Mouse (Mus musculus): Measurements from ENCODE around the gene Fam169a. TPM values are rescaled to one million over a fixed set of nuclear protein-coding genes. Genes with fewer than 3 reads are reported as not detected.
"Not testable (repeated sequence)": the region's sequence is repeated elsewhere in the genome, so short reads cannot be mapped to it uniquely, and the experiment has no call there.

Fam169a gene
- polyA plus RNA-seq, 1 experiment = 0.18 TPM

DNA sequence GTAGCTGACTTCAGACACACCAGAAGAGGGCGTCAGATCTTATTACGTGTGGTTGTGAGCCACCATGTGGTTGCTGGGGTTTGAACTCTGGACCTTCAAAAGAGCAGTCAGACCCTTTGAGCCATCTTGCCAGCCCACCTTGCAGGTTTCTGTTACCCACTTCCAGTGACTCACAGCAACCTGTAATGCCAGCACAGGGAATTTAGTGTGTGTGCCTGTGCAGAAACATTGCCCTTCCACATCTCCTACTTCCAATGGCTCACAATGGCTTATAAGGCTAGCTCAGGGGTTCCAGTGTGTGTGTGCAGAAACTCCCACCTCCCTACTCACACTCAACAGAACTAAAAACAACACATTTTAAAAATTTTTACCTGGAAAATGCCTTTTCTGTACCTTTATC, 10.5 kb downstream of the Fam169a start:
- DNase-seq (ENCODE audit: low spot score) = no peak

DNA sequence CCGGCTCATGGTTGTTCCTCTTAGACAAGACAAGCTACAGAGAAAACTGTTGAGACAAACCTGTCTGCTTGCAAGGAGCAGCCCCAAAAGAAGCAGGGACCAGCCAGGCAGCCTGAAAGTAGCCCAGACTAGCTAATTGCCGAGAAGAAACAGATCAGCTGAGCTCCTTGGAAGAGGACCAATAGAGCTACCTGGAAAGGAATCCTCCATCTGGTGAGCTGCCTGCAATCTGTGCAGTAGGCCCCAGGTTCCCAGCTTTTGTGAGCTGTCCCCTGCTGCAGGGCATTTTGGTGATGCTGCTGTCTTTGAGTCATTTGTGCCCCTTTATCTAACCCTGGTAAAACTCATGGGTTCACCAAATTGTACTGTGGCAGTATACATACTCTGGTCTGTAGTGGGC, 13.1 kb downstream of the Fam169a start:
- no peak for DNase-seq (ENCODE audit: low spot score)

DNA sequence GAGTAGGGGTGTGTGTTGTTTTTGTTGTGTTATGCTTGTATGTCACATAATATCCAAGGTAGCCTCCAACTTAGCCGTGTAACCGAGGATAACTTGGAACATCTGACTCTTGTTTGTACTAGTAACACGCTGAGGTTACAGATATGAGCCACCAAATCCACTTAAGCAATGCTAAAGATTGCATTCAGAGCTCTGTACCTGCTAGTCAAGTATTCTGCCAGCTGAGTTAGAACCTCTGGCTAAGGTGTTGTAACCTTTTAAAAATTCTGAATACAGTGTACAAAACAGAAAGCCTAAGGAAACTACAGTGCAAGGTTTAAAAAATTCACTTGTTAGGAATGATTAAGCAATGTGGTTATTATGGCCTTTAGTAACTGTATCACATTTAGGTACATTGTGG, 13.5 kb downstream of the Fam169a start:
- DNase-seq (ENCODE audit: low spot score) = no peak

DNA sequence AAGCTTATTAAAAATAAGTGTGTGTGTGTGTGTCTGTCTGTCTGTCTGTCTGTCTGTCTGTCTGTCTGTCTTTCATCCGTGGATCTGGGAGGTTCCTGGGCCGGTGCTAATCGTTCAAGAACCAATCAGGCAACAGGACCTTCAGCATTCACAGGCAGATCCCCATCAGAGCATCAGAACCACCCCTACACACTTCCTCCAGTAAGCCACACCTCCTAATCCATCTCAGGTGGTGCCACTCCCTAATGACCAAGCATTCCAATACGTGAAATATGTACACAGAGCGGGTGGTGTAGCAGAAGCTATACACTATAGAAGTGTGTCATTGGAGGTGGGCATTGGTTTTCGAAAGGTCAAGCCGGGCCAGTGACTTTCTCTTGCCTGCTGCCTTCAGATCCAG, 15.3 kb downstream of the Fam169a start:
- DNase-seq (ENCODE audit: low spot score) = no peak

DNA sequence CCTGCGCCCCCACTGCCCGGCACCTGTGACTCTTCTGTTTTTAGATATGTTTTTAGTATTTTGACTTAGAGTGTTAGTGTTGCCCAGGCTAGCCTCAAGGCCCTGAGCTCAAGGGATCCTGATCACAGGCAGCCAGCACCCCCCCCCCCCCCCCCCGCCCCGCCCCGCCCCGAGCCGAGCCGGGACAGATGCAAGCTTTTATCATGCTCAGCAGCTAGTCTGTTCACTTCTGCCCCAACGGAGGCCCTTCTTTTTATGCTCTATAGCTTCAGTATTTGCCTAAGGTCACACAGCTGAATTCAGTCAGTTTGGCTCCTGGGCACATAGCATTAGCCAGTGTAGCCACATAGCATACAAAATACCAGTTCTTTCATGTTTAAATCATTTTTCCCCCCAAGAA, 19.2 kb downstream of the Fam169a start:
- DNase-seq (ENCODE audit: low spot score) = no peak

DNA sequence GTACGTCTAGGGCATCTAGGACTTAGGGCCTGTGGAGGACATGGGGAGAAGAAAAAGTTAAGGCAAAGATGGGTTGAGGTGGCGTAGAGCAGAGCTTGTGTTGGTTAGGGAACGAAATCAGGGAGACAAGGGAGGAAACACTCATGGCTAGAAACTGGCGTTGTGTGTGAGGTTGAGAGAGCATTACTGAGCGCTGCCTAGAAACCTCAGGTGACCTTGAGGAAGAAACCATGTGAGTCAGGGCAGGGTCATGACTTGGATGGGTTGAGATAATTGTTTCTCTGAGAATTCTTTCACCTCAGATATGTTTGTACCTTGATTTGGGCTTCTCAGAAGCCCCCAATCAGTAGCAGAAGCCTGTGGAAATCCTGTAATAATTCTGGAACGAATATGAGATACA, 20.3 kb downstream of the Fam169a start:
- DNase-seq (ENCODE audit: low spot score) = no peak

DNA sequence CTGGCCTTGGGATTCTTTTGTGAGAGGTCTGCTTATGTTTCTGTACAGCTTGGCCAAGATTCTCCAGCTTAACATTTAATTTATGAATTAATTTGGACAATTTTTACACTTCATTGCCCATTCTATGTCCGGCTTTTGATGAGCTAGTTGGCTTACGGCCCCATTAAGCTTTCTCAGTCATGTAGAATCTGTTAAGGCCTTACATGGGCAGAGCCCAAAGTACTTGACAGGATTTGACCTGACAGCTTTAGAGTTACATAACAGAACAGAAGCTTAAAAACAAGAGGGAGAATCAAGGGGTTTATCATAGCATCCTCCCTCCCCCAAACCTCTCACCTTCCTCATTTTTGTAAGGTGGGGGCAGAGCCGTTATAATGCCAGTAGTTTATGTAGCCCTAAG, 21.1 kb downstream of the Fam169a start:
- DNase-seq (ENCODE audit: low spot score) = no peak

DNA sequence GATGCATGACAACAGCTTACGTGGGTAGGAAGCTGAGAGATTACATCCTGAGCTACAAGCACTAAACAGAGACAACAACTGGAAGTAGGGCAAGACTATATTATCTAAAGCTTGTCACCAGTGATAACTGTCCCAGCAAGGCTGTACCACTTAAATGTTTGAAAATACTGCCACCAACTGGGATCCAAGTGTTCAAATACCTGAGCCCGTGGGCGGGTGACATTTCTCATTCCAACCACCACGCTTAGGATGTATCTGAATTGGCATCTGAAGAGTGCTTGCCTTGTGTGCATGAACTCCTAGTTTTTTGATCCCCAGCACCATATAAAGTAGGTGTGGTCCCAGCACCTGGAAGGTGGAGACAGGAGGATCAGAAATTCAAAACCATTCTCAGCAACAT, 28.6 kb downstream of the Fam169a start:
- no peak for DNase-seq (ENCODE audit: low spot score)

DNA sequence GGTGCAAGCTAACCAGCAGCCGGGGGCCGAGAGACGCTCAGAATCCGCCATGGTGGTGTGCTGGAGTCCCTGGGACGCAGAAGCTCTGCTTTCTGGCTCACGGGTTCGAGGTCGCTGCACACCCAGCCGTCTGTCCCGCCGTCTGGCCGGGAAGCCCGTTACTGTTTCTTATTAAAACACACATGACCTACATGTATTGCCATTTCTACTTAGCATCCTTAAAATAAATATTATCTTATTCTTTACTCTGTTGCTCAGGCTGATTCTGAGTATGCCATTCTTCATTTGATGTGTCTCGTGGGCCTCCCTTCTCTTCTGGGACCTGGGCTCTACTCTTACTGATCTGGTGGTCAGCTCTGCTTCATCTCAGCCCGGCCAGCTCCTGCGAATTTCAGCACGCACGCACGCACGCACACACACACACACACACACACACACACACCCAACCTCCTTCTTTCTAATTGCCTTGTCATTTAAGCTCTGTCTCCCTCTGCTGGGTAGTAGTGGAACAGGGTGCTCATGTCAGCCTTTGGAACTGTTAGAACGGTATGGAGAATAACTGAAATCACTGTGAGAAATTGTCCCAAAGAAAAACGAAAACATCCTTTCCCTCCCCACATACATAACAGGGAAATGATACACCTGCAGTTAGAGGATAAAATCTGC, 32.2 kb downstream of the Fam169a start, which contains the start of gene Gm6169:
Gene Gm6169, minus strand, starts transcription at position 51 of the 666 bp plus-strand sequence.
- DNase-seq (ENCODE audit: low spot score) = no peak

DNA sequence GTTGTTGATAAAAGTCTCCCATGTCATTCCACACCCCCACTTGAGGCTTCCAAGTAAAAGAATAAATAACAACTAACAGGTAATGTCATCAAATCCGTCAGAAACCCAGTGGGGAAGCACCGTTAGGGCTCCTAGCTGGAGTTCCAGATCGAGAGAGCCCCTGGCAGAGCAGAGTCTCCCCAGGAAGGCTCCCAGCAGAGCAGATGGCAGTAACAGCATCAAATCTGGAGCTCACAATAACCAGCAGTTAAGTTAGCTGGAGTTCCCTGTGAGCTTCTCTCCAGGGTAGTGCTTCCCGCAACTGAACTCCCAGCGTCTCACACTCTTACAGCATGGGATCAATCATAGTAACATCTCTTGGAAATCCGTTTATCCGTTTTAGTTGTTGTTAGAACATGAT, 37.9 kb downstream of the Fam169a start:
- no peak for DNase-seq (ENCODE audit: low spot score)

DNA sequence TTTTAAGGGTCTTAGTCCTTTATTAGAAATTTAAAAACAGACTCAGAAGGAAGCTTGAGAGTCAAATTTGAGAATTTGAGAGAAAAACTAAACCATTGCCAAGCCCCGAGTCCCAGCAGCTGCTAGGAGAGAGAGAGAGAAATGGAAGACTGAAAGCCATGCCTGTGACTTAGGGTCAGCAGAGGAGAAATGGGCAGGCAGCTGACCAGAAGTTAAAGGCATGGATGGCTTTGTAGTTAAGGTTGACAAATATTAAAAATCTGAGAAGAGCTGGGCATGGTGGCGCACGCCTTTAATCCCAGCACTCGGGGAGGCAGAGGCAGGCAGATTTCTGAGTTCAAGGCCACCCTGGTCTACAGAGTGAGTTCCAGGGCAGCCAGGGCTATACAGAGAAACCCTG, 40.6 kb downstream of the Fam169a start:
- not testable (repeated sequence) for DNase-seq (ENCODE audit: low spot score)

DNA sequence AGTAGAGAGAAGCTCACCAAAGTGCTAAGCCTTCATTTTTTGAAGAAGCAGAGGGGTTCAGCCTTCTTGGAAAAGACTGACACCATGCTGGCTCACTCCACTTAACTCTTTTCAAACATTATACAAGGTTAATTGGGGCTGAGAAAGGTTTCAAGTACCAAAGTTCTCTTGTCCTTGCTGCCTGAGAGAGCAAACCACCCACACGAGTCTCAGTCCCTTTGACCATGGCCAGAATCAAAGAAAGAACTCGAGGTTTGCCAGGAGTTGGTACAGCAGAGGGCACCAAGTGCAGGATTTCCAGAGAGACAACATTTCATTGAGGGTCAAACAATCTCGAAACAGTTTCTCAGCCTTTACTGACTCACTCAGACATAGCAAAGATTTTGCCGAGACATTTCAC, 42.0 kb downstream of the Fam169a start:
- DNase-seq (ENCODE audit: low spot score) = no peak

DNA sequence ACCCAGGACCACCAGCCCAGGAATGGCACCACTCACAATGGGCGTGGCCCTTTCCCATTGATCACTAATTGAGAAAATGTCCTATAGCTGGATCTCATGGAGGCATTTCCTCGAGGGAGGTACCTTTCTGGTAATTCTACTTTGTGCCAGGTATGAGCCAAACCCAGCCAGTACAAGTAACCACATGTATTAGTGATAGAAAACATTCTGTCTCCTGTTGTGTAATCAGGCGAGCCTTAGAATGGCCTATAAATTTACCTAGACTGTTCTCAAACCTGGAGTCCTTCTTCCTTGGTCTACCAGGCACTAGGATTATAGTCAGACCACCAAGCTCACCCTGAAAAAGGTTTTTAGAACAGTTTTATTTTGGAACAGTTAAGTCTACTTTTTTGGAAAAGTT, 54.3 kb downstream of the Fam169a start:
- no peak for DNase-seq (ENCODE audit: low spot score)

DNA sequence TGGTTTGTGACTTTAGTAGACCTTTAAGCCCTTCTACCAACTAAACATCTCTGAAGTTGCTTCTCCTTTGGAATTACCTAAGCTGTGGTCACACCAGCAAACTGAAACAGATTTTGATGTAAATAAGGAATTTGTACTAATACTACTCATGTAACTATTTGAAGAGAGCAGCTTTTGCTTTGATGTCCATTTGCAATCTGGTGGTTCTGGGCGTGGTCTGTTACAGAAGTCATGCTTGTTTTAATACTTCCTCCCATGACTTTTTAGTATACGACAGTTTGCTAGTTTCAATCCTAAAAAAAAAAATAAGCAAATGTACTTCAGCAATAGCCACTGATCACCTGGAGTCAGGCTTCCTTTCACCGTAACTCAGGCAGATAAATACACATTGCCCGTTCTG, 62.6 kb downstream of the Fam169a start:
- DNase-seq (ENCODE audit: low spot score) = not testable (repeated sequence)

DNA sequence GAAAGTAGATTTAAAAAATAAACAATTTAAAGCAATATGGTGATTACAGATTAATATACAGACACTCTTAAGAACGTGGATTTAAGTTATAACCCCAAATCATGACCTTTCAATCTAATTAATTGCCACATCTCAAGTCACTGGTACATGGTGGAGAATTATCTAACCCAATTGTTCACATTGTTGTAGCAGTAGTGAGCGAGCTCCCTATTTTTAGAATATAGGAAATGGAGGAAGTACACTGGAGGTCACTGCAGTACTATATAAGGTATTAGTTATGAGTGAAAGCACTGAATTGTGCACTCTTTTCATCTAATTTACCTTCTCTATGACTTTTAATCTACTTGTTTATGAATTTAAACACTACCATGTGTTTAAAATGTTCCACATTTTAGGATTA, 63.3 kb downstream of the Fam169a start:
- DNase-seq (ENCODE audit: low spot score) = not testable (repeated sequence)

DNA sequence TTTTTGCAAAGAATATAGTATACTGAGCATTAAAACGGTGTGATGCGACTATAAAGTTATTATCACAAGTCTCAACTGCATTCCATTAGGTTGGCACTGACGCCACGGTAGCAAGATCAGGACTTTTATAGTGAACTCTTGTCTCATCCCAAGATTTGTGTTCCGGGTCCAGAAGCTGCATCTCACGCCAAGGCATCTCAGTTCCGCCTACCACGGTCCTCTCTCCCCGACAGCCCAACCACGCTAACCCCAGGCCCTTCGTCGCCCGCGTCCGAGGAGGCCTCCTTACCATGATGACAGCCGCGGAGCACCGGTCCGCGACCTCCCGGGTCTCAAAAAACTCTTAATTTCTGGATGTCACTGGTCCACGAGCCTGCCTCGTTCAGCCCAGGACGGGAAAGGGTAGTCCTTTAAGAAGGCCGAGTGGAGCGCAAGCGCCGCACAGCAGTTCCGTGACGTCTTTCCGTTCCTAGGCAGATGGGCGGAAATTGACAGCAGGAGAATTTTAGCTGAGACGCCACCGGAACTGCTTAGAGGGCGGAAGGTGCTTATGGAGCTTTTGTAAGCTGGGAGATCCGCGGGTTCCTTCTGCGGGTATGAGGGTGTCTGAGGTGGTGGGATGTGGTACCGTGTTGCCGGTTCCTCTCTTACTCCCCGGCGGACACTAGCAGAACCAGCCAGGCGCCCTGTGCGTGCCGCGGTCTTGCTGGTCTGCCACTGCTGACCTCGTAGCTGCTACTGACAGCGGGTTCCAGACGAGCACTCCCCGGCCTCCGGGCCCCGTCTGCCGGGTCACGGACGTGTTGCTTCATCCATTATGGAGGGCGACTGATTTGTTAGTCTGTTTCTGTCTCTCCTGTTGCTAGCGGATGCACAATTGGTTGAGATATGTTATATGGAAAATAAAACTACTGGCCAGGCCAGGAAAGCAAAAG, 70.6 kb downstream of the Fam169a start, which contains the start of the genes Gfm2 and Nsa2:
Gene Gfm2, plus strand, starts transcription at position 472 of the 935 bp plus-strand sequence.
Gene Nsa2, minus strand, starts transcription at position 472 of the 935 bp plus-strand sequence.
- DNase-seq (ENCODE audit: low spot score) = peak; percentile 75

DNA sequence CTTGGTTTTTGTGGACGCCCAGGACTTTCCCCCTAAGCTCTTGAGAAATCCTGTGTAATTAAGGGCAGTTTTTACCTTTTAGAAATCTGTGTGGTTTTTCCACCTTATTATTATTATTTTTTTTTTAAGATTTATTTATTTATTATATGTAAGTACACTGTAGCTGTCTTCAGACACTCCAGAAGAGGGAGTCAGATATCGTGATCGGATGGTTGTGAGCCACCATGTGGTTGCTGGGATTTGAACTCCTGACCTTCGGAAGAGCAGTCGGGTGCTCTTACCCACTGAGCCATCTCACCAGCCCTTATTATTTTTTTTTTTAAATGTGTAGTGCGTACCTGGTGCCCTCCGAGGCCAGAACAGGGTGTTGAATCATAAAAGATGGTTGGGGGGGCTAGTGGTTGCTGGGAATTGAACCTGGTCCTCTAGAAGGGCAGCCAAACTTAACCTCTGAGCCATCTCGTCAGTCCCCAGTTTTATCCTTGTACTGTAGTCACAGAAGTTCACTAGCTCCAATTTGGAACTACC, 71.4 kb downstream of the Fam169a start:
- not testable (repeated sequence) for DNase-seq (ENCODE audit: low spot score)

DNA sequence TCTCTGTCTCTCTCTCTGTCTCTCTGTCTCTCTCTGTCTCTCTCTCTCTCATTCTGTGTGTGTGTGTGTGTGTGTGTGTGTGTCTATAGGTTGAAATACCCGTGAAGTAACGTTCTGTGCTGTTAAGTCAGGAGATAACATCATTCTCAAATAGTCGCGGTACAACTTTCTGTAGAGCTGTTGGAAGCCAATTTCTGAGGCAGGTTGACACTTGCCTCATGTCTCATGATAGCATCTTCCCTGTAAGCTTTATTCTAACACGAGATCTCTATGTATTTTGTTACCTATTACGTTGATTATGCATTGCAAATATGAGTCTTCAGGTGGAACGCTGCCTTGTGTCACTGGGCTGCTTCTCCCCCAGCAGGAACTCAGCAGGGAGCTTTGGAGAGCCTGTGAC, 75.2 kb downstream of the Fam169a start:
- no peak for DNase-seq (ENCODE audit: low spot score)

DNA sequence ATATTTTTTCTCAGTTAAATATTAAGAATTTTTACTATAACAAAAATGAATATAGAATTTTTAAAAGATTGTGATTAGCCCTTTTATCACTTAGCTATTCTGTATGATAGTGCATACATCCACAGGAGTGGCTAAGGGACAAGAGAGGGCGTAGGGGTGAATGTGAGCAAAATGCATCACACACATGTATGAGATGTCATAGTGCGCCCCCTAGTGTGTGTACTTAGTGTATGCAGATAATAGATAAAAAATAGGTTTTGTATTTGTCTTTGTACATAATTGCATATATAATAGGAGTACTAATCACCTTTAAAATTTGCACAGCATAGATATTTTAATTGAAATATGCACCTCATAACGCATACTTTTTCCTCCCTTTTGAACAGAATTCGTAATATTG, 78.7 kb downstream of the Fam169a start:
- no peak for DNase-seq (ENCODE audit: low spot score)

DNA sequence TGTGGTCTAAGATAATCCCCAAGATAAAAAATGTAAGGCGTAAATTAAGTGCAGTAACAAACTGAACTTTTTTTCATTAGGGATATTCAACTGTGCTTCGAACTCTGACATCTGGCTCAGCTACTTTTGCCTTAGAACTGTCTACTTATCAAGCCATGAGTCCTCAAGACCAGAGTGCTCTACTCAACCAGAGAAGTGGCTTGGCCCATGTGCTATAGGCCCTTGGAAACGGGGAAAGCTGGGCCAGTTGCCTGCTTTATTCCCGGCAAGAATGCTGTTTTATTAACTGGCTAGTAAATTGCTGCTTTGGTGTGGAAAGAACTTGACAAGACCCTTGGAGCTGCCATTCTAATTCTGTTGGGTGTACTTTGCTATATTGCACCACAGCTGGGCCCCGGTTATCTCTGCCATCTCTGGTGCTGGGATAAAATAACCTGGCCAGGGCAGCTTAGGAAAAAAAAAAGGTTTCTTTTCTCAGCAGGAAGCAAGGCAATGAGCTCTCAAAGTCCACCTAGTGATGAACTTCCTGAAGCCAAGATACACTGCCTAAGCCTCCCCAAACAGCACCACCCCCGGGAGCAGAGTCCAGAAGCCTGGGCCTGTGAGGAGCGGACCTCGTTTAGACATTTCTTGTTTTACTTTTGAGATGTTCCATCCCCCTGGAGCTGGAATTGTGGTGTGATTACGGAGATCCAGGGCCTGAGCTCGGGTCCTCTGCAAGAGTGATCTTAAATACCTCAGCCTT, 108.6 kb downstream of the Fam169a start:
- DNase-seq (ENCODE audit: low spot score) = no peak

DNA sequence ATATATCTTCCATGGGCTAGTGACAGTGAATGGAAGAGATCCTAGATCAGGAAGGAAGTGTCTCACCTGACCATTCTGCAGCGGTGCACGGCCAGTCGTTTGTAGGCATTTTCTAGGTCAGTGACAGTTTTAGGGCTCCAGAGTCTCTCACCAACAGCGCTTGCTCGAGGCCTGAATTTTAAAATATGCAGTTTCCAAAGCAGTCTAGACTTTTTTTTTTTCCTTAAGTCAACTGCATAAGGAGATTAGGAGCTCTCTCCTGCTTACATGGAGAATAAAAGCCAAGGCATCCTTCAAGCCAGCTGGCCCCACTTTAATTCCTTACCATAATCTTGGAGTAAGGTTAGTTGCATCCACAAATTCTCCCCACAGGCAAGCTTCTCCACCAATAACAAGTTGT, 109.6 kb downstream of the Fam169a start:
- no peak for DNase-seq (ENCODE audit: low spot score)

DNA sequence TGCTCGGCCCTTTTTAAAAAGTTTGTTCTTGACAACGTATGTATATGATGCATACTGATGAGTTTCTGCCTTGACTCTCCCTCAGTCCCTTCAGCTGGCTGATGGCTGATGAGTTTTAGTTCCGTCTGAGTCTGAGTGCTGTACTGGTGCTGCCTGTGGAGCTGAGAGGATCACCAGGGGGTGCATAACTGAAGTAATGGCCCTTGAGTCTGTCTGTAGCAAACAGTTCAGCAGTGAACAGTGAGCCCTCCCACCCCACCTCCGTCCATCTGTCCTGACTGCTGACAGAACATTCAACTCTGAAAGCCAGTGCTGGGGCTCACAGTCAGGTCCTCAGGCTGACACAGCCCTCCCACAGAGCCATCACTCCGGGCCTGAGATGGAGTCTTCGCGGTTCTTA, 111.9 kb downstream of the Fam169a start:
- DNase-seq (ENCODE audit: low spot score) = no peak

Measured in urinary bladder, adult 2 months (tissue).